Mouse (Mus musculus) lung, adult 2 months (tissue): ENCODE measurements around the gene Asic2.

Source experiments
- CTCF ChIP-seq: fragments of 200-500 bp; IDR thresholded peaks from 2 replicates; pipeline ENCODE4 v1.5.1; 2011; ENCODE audit warnings: mild to moderate bottlenecking, low read length, control low read depth; ENCODE audit not compliant: insufficient read depth
- POLR2A ChIP-seq: fragments of 200-500 bp; IDR thresholded peaks from 2 replicates; pipeline ENCODE4 v1.6.1; 2011; ENCODE audit warnings: low read depth, mild to moderate bottlenecking, control low read depth, low read length, borderline replicate concordance; ENCODE audit errors: extremely low read depth

- TF ChIP-seq CTCF (no peak), POLR2A (no peak)
Observed at GRCm38 (mm10) chr11:80895853-80896252, 1072.4 kb downstream of the Asic2 start.
